Mouse (Mus musculus) activated CD4-positive, CD25-positive, alpha-beta regulatory T cell, adult 9 weeks (primary cell): ENCODE results near the gene Gm8113. TPM values are rescaled to one million over a fixed set of nuclear protein-coding genes. Genes with fewer than 3 reads are reported as not detected.

Experiments
- polyA plus RNA-seq: library from polyadenylated mRNA; unstranded; fragments of 100-300 nt; shearing (Covaris generic); gene quantifications from one replicate; pipeline ENCODE4 v1.2.1, GENCODE M21; 2017

The Gm8113 gene
- 0.18 TPM for polyA plus RNA-seq

GRCm38 (mm10) chr14:43924688-43925403 lies at the start of gene Gm8113:
Gm8113 (plus strand) TSS chr14:43925390.

GRCm38 (mm10) chr14:43875417-43875816 lies 49.8 kb upstream of the Gm8113 start, which contains the start of gene Ear1:
Ear1 (minus strand) TSS chr14:43875517.

GRCm38 (mm10) chr14:43923459-43923858 lies 1.7 kb upstream of the Gm8113 start, which contains the start of gene Ear10:
Ear10 (minus strand) TSS chr14:43923559.

GRCm38 (mm10) chr14:43956769-43957168 lies 31.6 kb downstream of the Gm8113 start, which contains the start of gene Ang5:
Ang5 (plus strand) TSS chr14:43957069.

Other genes starting within 250 kb of the Gm8113 start
- gene Gm8165, start 248.2 kb upstream of the Gm8113 start, polyA plus RNA-seq: not detected
- gene Gm7324, start 227.6 kb upstream of the Gm8113 start, polyA plus RNA-seq: 1.2 TPM
- gene Gm16506, start 197.9 kb upstream of the Gm8113 start, polyA plus RNA-seq: not detected
- gene Gm6526, start 177.5 kb upstream of the Gm8113 start, polyA plus RNA-seq: not detected
- gene Gm8180, start 140.6 kb upstream of the Gm8113 start, polyA plus RNA-seq: not detected
- not detected for gene Ear1, start 49.9 kb upstream of the Gm8113 start, polyA plus RNA-seq
- not detected for gene Ear10, start 1.8 kb upstream of the Gm8113 start, polyA plus RNA-seq
- gene Ang5, start 31.7 kb downstream of the Gm8113 start, polyA plus RNA-seq: not detected
- not detected for gene Ang6, start 76.9 kb downstream of the Gm8113 start, polyA plus RNA-seq
- gene Ear2, start 177.3 kb downstream of the Gm8113 start, polyA plus RNA-seq: 1.3 TPM
- not detected for gene Gm3327, start 198.5 kb downstream of the Gm8113 start, polyA plus RNA-seq